Mouse (Mus musculus): Measurements from ENCODE around the gene Rcbtb2. TPM values are rescaled to one million over a fixed set of nuclear protein-coding genes. Genes with fewer than 3 reads are reported as not detected.
A peak's percentile ranks its signal among the peaks of the same experiment; 100 is the strongest.
"Not testable (repeated sequence)": the region's sequence is repeated elsewhere in the genome, so short reads cannot be mapped to it uniquely, and the experiment has no call there.

Gene Rcbtb2
- total RNA-seq, 2 experiments from 2014 or later: 20.0 to 23.2 TPM

GRCm38 (mm10) chr14:73114952-73115351 is 7.9 kb upstream of the Rcbtb2 start:
- DNase-seq; intact Hi-C loops (cut with DNase I): not testable (repeated sequence)

DNA sequence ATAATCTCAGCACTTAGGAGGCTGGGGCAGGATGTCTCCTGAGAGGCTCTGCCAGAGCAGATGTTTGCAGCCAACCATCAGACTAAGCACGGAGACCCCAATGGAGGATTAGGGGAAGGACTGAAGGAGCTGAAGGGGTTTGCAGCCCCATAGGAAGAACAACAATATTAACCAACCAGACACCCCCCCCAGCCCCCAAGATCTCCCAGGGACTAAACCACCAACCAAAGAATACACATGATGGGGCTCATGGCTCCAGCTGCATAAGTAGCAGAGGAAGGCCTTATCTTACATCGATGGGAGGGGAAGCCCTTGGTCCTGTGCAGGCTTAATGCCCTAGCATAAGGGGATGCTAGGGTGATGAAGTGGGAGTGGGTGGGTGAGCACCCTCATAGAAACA is 6.5 kb upstream of the Rcbtb2 start:
- no peak for DNase-seq
- intact Hi-C loops (cut with DNase I): no loop called here

- intact Hi-C loops (cut with DNase I): no loop called here
- DNase-seq: peak in 1 of 2 experiments; percentile 41
Observed at GRCm38 (mm10) chr14:73116938-73117337, 5.9 kb upstream of the Rcbtb2 start.

DNA sequence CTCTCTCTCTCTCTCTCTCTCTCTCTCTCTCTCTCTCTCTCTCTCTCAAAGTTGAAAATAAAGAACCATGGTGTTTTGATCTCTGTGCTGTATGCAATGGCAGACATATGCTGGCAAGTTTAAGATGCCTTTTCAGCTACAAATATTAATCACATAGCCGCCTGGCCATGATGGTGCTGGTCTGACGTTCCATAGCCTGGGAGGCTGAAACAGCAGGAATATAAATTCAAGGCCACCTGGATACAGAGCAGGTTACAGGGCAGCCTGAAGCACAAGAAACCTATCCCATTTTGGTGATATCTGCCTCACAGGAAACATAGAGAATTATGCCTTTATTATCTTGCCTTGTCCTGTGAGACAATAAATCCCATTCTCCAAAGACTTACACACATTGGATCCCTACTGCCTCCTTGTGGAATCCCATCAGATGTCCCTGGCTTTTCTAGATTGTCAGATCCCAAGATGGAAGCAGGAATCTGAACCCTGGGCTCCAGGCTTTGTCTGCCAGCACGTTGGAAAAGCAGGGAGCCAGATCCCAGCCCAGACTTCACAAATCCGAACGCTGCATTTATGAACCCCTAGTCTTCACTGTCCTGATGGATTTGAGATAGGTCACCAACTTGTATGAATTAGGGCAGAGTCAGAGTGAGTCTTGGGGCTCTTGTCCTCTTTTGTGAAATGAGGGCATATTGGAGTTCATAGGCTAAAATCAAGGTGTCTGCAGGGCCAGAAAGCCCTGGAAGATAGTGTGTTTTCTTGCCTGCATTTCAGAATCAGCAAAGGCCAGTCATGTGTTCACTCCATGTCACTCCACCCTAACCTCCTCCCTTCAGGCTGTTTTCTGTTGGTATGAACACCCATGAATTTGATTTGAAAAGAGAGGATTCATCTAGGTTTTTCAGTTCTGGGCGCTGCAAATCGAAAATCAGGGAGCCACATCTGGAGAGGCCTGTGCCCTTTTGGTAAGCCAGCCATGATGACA is 5.1 kb upstream of the Rcbtb2 start:
- no peak for DNase-seq
- intact Hi-C loops (cut with DNase I): no loop called here

DNA sequence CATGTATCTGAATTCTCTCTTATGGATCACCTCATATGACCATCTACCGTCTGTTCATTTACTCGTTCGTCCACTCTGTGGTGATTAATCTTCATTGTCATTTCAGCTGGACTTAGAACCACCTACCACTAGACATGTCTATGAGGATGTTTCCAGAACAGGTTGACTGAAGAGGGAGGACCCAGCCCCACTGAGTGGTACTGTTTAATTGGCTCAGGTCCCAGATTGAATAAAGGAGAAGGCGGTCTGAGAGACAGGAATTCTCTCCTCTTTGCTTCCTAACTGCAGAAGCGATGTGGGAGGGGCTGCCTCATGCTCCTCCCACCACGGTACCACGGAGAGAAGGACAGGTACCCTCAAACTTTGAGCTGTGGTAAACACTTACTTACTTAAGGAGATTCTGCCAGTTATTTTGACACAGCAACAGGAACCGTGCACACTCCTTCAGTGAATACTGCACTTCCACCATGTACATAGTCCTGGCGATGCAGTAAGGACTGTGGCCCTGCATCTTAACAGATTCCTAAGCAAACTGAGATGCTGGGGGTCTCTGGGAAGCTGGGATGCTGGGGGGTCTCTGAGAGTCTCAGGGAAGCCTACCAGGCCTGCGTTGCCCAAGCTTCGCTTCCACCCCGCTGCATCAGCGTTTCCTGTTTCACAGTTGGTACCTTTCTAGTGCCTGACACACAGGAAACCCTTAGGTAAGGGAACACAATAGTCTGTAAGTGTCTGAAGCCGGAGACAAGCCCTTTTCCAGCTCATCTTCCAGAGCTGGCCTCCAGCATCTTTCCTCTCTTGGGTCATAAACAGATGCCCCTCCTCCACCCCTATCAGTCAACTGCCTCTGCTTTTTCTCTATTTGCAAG is 4.1 kb upstream of the Rcbtb2 start:
- no peak for DNase-seq
- intact Hi-C loops (cut with DNase I): no loop called here

- no peak for DNase-seq
- intact Hi-C loops (cut with DNase I): no loop called here
Observed at GRCm38 (mm10) chr14:73119459-73119858, 3.4 kb upstream of the Rcbtb2 start.

DNA sequence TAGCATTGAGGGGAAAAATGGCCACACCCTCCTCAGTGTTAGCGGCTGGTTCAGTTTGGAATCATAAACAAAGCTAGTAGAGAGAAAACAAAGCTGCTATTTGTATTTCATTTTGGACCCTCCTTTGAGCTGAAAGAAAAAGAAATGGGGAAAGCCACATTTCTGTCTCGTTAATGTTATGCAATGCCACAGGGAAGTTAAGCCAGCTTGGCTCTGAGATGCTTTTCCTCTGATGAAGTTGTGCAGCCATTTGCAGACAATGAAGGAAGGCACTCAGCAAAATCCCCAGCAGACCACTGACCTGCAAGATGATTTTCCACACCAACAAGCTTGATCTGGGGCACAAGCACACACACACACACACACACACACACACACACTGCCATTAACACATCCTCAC is 2.9 kb upstream of the Rcbtb2 start:
- no peak for DNase-seq
- intact Hi-C loops (cut with DNase I): no loop called here

DNA sequence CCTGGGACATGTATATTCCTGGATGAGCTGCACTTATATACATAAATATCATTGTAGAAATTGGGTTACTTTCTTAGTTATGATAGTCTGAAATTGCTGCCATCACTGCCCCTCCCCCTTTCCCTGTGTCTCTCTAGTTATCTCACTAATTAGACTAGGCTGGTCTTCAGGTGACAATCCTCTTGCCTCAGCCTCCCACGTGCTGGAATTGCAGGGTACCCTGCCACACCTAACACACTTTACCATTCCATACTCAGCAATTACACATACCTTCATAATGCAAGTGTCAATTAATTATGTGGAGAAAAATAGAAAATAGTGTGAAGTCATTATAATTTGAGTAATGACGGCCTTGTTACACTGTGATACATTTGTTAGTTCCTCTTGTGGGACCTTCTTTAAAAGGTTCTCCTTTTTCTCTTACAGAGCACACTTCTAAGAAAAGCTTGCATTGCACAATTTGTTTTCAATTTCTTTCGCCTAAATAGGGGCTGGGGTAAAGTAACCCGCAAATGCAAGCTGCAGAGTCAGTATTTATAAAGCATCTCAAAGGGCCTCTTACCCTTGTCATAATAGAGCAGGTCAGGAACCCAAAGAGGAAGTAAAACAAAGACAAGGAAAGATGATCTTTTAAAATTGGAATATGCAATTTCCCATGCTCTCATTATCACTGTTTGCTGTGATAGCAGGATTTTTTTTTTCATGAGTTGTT is 470 bp upstream of the Rcbtb2 start:
- no peak for DNase-seq
- intact Hi-C loops (cut with DNase I): no loop called here

DNA sequence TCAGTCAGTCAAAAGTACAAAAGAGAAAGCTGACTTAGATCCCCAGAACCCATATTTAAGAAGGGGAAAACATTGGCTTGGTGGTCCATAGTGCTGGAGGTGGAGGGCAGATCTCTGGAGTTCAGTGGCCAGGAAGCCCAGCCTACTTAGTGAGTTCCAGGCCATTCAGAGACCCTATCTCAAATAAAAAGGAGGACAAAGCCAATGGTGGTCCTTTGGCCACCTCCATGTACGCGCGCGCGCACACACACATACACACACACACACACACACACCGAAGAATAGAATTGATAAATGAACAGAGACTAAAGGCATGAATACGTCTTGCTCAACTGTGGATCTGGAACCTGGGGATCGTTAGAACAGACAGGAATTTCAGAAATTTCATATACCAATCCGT is 544 bp downstream of the Rcbtb2 start:
- intact Hi-C loops (cut with DNase I): no loop called here
- DNase-seq: no peak

GRCm38 (mm10) chr14:73123786-73124185 is 949 bp downstream of the Rcbtb2 start:
- no peak for DNase-seq
- intact Hi-C loops (cut with DNase I): no loop called here

- intact Hi-C loops (cut with DNase I): no loop called here
- no peak for DNase-seq
Observed at GRCm38 (mm10) chr14:73130519-73130918, 7.7 kb downstream of the Rcbtb2 start.

DNA sequence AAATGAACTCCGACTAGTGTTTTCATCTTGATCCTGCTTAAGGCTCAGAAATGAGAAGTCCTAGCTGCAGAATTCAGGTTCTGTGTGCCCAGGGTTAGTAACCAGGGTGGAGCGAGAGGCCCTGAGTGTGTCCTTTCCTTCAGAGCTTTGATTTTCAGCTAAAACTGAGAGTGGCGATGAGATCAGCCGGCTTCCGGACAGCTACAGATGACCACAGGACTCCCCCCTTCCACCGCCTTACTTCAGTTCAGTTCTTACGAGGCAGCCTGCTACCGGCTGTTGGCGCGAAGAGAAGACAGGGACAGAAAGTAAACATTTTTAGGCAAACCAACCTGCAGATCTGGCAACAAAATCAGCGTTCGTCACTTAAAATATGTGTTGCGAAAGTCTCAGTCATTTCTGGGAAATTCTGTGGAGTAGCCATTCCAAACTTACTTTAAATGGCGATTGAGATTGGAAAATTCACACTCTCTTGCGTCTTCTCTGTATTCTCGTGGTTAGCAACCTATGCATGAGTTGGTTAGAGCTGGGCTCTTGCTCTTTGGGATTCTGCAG is 9.1 kb downstream of the Rcbtb2 start:
- DNase-seq: no peak
- intact Hi-C loops (cut with DNase I): no loop called here

GRCm38 (mm10) chr14:73132731-73133130 is 9.9 kb downstream of the Rcbtb2 start:
- no peak for DNase-seq
- intact Hi-C loops (cut with DNase I): no loop called here

GRCm38 (mm10) chr14:73137234-73137633 is 14.4 kb downstream of the Rcbtb2 start:
- intact Hi-C loops (cut with DNase I): no loop called here
- no peak for DNase-seq

- intact Hi-C loops (cut with DNase I): no loop called here
Observed at GRCm38 (mm10) chr14:73138483-73138882, 15.6 kb downstream of the Rcbtb2 start.

DNA sequence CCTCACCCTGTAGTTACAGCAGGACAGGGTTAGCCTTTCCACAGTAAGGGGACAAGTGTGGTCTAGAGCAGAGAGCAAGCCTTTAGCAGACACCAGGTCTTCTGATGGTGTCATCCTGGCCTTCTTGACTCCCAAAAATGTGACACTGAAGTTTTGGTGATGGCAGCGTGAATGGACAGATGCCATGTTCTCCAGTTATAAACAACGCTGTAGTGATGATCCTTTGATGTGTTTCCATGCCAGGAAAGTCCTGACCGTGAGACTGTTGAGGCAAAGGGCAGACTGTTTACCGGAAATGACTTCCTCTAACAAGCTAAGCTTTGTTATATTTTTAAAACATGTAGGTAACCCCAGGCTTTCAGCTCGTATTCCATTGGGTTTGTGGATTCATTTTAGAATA is 17.0 kb downstream of the Rcbtb2 start:
- no peak for DNase-seq
- intact Hi-C loops (cut with DNase I): no loop called here

More at GRCm38 (mm10) chr14:73138483-73138882, 15.6 kb downstream of the Rcbtb2 start:
- no peak for DNase-seq

- intact Hi-C loops (cut with DNase I): no loop called here
- DNase-seq: no peak
Observed at GRCm38 (mm10) chr14:73141800-73142199, 19.0 kb downstream of the Rcbtb2 start.

DNA sequence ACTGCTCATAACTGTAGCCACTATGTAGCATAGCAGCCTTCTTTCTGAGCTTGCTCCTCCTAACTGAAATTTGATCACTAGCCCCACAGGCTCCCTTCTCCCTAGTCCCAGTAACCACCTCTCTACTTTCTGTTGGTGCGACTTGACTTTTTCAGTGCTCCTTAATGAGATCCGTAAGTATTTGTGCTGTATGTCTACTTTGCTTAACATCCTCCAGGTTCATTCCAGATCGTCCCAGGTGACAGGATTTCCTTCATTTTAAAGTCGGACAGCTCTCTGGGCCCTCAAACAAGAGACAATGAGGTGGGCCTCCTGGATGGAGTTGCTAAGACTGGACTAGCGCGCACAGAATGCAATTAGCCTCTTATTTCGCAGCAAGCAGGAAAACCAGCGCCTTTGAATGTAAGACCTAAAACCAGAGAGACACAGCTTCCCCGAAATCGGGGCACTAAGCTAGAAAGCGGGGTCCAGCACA is 19.6 kb downstream of the Rcbtb2 start:
- intact Hi-C loops (cut with DNase I): no loop called here
- DNase-seq: no peak

- intact Hi-C loops (cut with DNase I): loop anchor here (1.0 kb wide), 1 partner anchor 95 kb away; no protein-coding TSS in a partner anchor
- peak; percentile 82 to 93 for DNase-seq
Observed at GRCm38 (mm10) chr14:73142896-73143709, 20.3 kb downstream of the Rcbtb2 start.
